Mouse (Mus musculus) retina, postnatal 1 day (tissue): ENCODE measurements at regions not wholly inside any gene's neighbourhood (a gene's known extent, or its start where the extent isn't known, plus 50 kb on each side); places are given as distances from the start of the nearest gene placed in this dataset.

Experiments used
- DNase-seq: peaks from one replicate; pipeline ENCODE4 v3.0.0-alpha.2; 2012

GRCm38 (mm10) chr7:88544393-88544792 lies 114.3 kb downstream of the Rab38 start:
- peak; percentile 76 for DNase-seq

DNA sequence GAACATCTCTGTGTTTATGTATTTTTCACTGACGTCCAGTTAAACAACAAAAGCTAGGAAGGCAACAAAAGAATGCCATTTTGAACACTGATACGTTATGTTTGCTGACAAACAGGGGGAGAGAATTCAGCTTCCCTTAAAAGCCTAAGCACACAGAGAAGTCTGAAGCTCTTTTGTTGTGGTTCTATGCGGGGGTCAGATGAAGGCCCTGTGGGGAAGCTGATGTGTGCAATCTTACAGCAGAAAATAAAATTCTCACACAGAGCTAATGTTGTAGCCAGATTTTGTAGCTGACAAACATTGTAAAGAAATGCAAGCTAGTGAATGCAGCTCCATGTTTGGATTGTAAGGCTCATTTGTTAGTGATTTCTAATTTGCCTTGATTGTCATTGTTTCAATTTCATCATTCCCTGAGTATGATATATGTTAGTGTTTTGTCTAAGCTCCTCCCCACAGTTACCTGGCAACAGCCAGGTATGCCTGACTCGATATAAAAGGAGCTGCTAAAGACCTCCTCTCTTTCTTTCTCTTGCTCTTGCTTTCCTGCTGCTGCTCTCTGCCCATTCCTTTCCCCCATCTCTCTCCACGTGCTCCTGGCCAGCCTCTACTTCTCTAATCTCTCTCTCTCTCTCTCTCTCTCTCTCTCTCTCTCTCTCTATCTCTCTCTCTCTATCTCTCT lies 115.0 kb downstream of the Rab38 start:
- DNase-seq = no peak

DNA sequence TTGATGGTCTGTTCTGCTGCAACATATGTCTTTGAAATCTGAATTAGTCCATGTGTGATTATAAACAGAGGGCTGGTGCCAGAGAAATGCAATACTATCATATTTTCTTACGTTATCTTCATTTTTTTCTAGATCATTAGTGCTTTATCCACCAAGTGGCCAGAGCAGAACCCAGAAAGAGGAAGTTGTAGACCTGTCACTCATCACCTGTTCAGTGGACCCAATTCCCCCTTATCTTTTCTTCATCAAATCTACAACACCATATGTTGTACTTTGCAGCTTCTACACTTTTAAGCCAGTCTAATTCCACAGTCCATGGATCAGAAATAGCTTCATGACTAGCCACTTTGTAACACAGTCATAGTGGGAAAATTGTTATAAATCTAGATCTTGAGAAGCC lies 145.0 kb downstream of the Rab38 start:
- no peak for DNase-seq

DNA sequence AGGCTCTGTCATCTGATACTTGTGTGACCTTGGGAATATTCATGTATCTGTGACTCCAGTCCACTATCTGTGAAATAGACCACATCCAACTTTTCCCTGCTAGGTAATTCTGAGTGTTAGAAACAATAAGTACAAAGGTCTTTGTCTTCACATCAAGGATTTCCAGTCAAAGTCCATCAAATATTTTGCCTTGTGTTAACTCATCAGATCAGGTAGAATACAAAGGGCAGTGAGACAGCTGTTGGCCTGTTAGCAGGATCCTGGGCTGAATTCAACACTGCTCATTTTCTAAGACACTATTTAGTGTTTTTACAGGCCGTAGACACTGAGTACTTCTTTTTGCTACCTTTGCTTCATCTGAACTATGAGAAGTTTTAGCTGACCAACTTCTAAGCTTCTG lies 170.7 kb downstream of the Rab38 start:
- no peak for DNase-seq
